Mouse (Mus musculus): Measurements from ENCODE around the gene Tbcd. TPM values are rescaled to one million over a fixed set of nuclear protein-coding genes. Genes with fewer than 3 reads are reported as not detected.

Gene Tbcd
- total RNA-seq, 1 experiment: 68.6 TPM

GRCm38 (mm10) chr11:121641501-121642145 lies 189.9 kb downstream of the Tbcd start:
- TF ChIP-seq ZNF384 (IDR thresholded peaks at IDR 0.05; ENCODE audit: low read depth, low read length): no peak
- TF ChIP-seq CHD2 (IDR thresholded peaks at IDR 0.05; ENCODE audit: low read depth, low read length): no peak
- TF ChIP-seq MAFK (IDR thresholded peaks at IDR 0.05; ENCODE audit: insufficient read depth, low read depth, low read length): no peak
- TF ChIP-seq ZC3H11A (IDR thresholded peaks at IDR 0.05; ENCODE audit: borderline replicate concordance, low read depth, low read length): no peak
- no peak for TF ChIP-seq HCFC1 (IDR thresholded peaks at IDR 0.05; ENCODE audit: borderline replicate concordance, insufficient read depth, low read length)
- no peak overlapping the region for H3K27ac ChIP-seq (ENCODE audit: insufficient read depth, low read depth, low read length, poor library complexity, severe bottlenecking)
- H3K9ac ChIP-seq (ENCODE audit: insufficient read depth, low read depth, low read length, poor library complexity, severe bottlenecking): no peak overlapping the region
- in situ Hi-C loops (cut with MboI; ENCODE audit: low sequenced_read_pairs in 2 of 2, unreplicated experiment in 2 of 2): no loop called here
- peaks cover 0 to 5% of the 10 kb centered on the region in 2 experiments; a peak in 1 of 4 replicates for H3K4me1 ChIP-seq (ENCODE audit: control insufficient read depth in 2 of 2, insufficient read depth in 2 of 2, low read length in 2 of 2, poor library complexity in 1 of 2)
- peak; percentile 69 for DNase-seq (ENCODE audit: low read depth, low spot score)
- peaks cover 6% of the 10 kb centered on the region; the same call in 1 of the 2 replicates for H3K36me3 ChIP-seq (ENCODE audit: control insufficient read depth, insufficient read depth, low read length, poor library complexity, severe bottlenecking)
- H3K9me3 ChIP-seq (ENCODE audit: control insufficient read depth, insufficient read depth, low read depth, low read length): no peaks in the 10 kb centered on the region
- H3K4me3 ChIP-seq (ENCODE audit: insufficient read depth in 1 of 2, low read depth in 1 of 2, low read length in 2 of 2, poor library complexity in 1 of 2, severe bottlenecking in 1 of 2): no peak overlapping the region

- DNase-seq (ENCODE audit: low read depth, low spot score): no peak
- Histone ChIP-seq H3K4me3 (ENCODE audit: insufficient read depth in 1 of 2, low read depth in 1 of 2, low read length in 2 of 2, poor library complexity in 1 of 2, severe bottlenecking in 1 of 2) (no peak overlapping the region), H3K9ac (ENCODE audit: insufficient read depth, low read depth, low read length, poor library complexity, severe bottlenecking) (no peak overlapping the region), H3K36me3 (ENCODE audit: control insufficient read depth, insufficient read depth, low read length, poor library complexity, severe bottlenecking) (peaks cover 13% of the 10 kb centered on the region; the same call in 1 of the 2 replicates), H3K4me1 (ENCODE audit: control insufficient read depth in 2 of 2, insufficient read depth in 2 of 2, low read length in 2 of 2, poor library complexity in 1 of 2) (peaks cover 0 to 5% of the 10 kb centered on the region in 2 experiments; a peak in 1 of 4 replicates), H3K9me3 (ENCODE audit: control insufficient read depth, insufficient read depth, low read depth, low read length) (no peaks in the 10 kb centered on the region), H3K27ac (ENCODE audit: insufficient read depth, low read depth, low read length, poor library complexity, severe bottlenecking) (no peak overlapping the region)
- in situ Hi-C loops (cut with MboI; ENCODE audit: low sequenced_read_pairs in 2 of 2, unreplicated experiment in 2 of 2): no loop called here
- no peak for TF ChIP-seq ZC3H11A (IDR thresholded peaks at IDR 0.05; ENCODE audit: borderline replicate concordance, low read depth, low read length)
- TF ChIP-seq HCFC1 (IDR thresholded peaks at IDR 0.05; ENCODE audit: borderline replicate concordance, insufficient read depth, low read length): no peak
- no peak for TF ChIP-seq ZNF384 (IDR thresholded peaks at IDR 0.05; ENCODE audit: low read depth, low read length)
- no peak for TF ChIP-seq MAFK (IDR thresholded peaks at IDR 0.05; ENCODE audit: insufficient read depth, low read depth, low read length)
Observed at GRCm38 (mm10) chr11:121645394-121645793, 193.6 kb downstream of the Tbcd start.

- no peak overlapping the region for H3K9ac ChIP-seq (ENCODE audit: insufficient read depth, low read depth, low read length, poor library complexity, severe bottlenecking)
- H3K27ac ChIP-seq (ENCODE audit: insufficient read depth, low read depth, low read length, poor library complexity, severe bottlenecking): no peak overlapping the region
- TF ChIP-seq HCFC1 (IDR thresholded peaks at IDR 0.05; ENCODE audit: borderline replicate concordance, insufficient read depth, low read length) (no peak), ZNF384 (IDR thresholded peaks at IDR 0.05; ENCODE audit: low read depth, low read length) (no peak), MAFK (IDR thresholded peaks at IDR 0.05; ENCODE audit: insufficient read depth, low read depth, low read length) (no peak), CHD2 (IDR thresholded peaks at IDR 0.05; ENCODE audit: low read depth, low read length) (no peak), ZC3H11A (IDR thresholded peaks at IDR 0.05; ENCODE audit: borderline replicate concordance, low read depth, low read length) (no peak)
- peaks cover 17% of the 10 kb centered on the region; the same call in 1 of the 2 replicates for H3K36me3 ChIP-seq (ENCODE audit: control insufficient read depth, insufficient read depth, low read length, poor library complexity, severe bottlenecking)
- no peak for DNase-seq (ENCODE audit: low read depth, low spot score)
- H3K4me1 ChIP-seq (ENCODE audit: control insufficient read depth in 2 of 2, insufficient read depth in 2 of 2, low read length in 2 of 2, poor library complexity in 1 of 2): peaks cover 0 to 2% of the 10 kb centered on the region in 2 experiments; a peak in 1 of 4 replicates
- no peak overlapping the region for H3K4me3 ChIP-seq (ENCODE audit: insufficient read depth in 1 of 2, low read depth in 1 of 2, low read length in 2 of 2, poor library complexity in 1 of 2, severe bottlenecking in 1 of 2)
- in situ Hi-C loops (cut with MboI; ENCODE audit: low sequenced_read_pairs in 2 of 2, unreplicated experiment in 2 of 2): no loop called here
- H3K9me3 ChIP-seq (ENCODE audit: control insufficient read depth, insufficient read depth, low read depth, low read length): no peaks in the 10 kb centered on the region
Observed at GRCm38 (mm10) chr11:121647321-121647720, 195.6 kb downstream of the Tbcd start.

- H3K4me1 ChIP-seq (ENCODE audit: control insufficient read depth in 2 of 2, insufficient read depth in 2 of 2, low read length in 2 of 2, poor library complexity in 1 of 2): no peaks in the 10 kb centered on the region
- TF ChIP-seq HCFC1 (IDR thresholded peaks at IDR 0.05; ENCODE audit: borderline replicate concordance, insufficient read depth, low read length): no peak
- TF ChIP-seq MAFK (IDR thresholded peaks at IDR 0.05; ENCODE audit: insufficient read depth, low read depth, low read length): no peak
- no peak for TF ChIP-seq ZC3H11A (IDR thresholded peaks at IDR 0.05; ENCODE audit: borderline replicate concordance, low read depth, low read length)
- no peak for TF ChIP-seq ZNF384 (IDR thresholded peaks at IDR 0.05; ENCODE audit: low read depth, low read length)
- no peak for TF ChIP-seq CHD2 (IDR thresholded peaks at IDR 0.05; ENCODE audit: low read depth, low read length)
- peaks cover 17% of the 10 kb centered on the region; the same call in 1 of the 2 replicates for H3K36me3 ChIP-seq (ENCODE audit: control insufficient read depth, insufficient read depth, low read length, poor library complexity, severe bottlenecking)
- no peak overlapping the region; the same call in 1 of the 2 replicates for H3K27ac ChIP-seq (ENCODE audit: insufficient read depth, low read depth, low read length, poor library complexity, severe bottlenecking)
- no peaks in the 10 kb centered on the region for H3K9me3 ChIP-seq (ENCODE audit: control insufficient read depth, insufficient read depth, low read depth, low read length)
- no peak overlapping the region for H3K9ac ChIP-seq (ENCODE audit: insufficient read depth, low read depth, low read length, poor library complexity, severe bottlenecking)
- in situ Hi-C loops (cut with MboI; ENCODE audit: low sequenced_read_pairs in 2 of 2, unreplicated experiment in 2 of 2): no loop called here
- no peak for DNase-seq (ENCODE audit: low read depth, low spot score)
- no peak overlapping the region for H3K4me3 ChIP-seq (ENCODE audit: insufficient read depth in 1 of 2, low read depth in 1 of 2, low read length in 2 of 2, poor library complexity in 1 of 2, severe bottlenecking in 1 of 2)
Observed at GRCm38 (mm10) chr11:121648166-121648565, 196.4 kb downstream of the Tbcd start.

Data from ES-E14 (cell line).